Mouse (Mus musculus) A20 (cell line): ENCODE results near the gene Tmem267.
A peak's percentile ranks its signal among the peaks of the same experiment; 100 is the strongest.
"Not testable (repeated sequence)": the region's sequence is repeated elsewhere in the genome, so short reads cannot be mapped to it uniquely, and the experiment has no call there.

Source experiments
- DNase-seq: peaks from one replicate; pipeline ENCODE4 v3.0.0-alpha.2; 2011; ENCODE audit warnings: low read depth, low spot score

Gene Tmem267

DNA sequence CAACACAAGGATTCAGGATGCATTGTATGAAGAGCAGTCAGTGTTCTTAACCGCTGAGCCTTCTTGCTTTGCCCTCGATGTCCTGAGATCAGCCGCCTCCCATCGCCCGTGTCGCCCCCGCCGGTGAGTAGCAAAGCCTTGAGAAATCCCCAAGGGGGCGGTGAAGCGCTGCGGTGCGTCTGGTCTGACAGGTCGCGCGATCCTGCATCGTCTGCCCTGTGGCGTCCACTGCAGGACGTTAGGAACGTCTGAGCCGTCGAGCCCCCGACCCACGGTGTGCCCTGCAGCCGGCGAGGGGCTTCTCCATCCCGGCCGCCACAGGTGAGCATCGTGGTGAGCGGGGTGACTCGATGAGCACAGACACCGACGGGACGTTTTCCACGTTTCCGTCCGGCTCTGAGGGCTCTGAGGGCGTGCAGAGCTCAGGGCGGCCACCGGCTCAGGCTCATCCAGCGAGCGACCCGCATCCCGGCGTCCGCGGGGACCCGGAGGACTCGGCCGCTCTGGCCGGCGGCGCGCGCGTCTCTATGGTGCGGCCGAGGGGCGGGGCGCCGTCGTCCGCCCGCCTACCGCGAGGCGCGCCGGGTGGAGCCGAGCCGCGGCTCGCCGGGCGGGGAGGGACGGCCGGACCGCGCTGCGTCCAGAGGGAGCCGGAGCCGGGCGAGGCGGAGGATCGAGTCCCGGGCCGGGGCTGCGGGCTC is at the start of gene Tmem267, which contains the start of gene 3110070M22Rik:
Gene Tmem267 (plus strand): TSS at position 160 of the 701 bp plus-strand sequence.
Gene 3110070M22Rik (minus strand): TSS at position 504 of the 701 bp plus-strand sequence.
- peak; percentile 92 for DNase-seq

DNA sequence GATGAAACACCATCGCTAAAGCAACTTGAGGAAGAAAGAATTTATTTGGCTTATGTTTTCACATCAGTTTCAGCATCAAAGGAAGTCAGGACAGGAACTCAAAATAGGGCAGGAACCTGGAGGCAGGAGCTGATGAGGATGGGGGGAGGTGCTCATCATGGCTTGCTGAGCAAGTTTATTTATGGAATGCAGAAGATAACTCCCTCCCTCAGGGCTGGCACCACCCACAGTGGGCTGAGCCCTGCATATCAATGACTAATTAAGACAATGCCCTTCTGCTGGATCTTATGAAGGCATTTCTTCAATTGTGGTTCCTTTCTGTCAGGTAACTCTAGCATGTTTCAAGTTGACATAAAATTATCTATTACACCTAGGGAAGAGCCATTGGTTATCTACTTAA is 45.6 kb upstream of the Tmem267 start:
- DNase-seq, result no peak

DNA sequence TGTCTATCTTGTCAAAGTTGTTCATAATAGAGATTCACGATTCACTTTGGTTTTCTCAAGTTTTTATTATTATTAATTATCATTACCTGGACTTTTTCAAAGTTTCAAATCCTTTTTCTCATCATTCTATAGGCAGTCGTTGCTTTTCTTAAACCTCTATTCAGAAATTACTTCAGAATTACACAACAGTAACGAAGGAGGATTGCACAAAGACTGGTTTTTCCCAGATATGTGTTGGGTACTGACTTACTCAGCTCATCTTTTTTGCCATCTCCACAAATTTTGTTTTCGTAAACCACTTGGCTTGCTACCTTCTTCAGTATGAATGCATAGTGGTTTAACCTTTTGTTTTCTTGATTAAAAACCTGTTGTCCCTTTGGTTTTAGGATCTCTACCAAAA is 34.3 kb upstream of the Tmem267 start:
- DNase-seq, result no peak

DNA sequence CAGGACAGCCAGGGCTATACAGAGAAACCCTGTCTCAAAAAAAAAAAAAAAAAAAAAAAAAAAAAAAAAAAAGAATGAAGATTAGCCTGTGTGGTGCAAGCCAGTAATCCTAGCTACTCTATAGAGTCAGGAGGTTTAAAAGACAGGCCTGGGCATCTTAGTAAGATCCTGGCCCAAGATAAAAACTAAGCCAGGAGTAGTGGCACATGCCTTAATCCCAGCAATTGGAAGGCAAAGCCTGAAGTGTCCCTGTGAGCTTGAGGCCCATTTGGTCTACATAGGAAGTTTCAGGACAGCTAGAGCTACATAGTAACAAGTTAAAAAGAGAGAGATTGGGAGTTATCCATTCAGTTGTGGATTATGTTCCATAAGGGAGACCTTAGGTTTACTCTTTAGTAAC is 32.8 kb upstream of the Tmem267 start:
- no peak for DNase-seq

DNA sequence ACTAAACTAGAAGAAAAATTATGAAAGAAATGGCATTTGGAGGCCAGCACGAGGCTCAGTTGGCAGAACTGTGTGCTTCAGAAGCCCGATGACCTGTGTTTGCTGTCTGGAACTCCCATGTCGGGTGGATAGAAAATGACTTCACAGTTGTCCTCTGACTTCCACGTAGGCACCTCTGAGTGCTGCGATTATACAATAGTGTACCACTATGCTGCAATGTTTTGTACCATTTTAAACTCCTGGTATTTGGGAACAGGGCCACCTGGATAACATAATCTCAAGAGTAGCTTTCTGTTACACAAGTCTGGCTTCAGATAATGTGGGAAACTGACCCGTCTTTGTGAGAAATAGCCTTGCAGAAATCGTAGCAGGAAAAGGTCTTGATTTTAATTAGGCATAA is 31.5 kb upstream of the Tmem267 start:
- DNase-seq, result no peak

DNA sequence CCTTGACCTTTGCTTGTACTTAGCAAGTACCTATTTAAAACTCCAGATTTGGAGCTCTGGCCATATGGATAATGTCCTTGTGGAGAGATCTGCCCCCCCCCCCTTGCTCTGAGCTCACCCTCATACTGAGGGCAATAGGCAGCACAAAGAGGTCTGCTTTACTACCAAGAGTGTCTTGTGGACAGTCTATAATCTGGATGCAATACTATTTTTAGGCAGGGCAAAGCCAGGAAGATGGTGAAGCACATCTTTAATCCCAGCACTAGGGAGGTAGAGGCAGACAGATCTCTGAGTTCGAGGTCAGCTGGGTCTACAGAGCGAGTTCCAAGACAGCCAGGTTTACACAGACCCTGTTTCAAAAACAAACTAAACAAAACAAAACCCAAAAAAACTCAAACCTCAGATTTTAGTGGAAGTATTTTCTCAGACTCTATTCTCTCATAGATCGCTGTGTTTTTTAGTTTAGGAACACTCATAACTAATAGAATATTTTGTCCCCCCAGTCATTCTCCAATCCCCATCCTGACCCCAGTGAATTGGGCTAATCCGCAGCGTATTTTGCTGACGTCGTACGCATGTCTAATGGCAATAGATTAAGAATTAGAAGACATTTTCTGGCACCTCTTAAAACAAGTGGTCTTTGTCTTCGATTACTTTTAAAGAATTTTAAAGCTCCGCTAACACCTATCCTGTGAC is 25.8 kb upstream of the Tmem267 start:
- no peak for DNase-seq

GRCm38 (mm10) chr13:119462596-119463560 is 25.0 kb upstream of the Tmem267 start, which contains the start of gene 4833420G17Rik:
Gene 4833420G17Rik, plus strand, starts transcription at chr13:119462768.
- DNase-seq, result peak; percentile 94

- no peak for DNase-seq
These were observed 11.2 kb upstream of the Tmem267 start for GRCm38 (mm10) chr13:119476631-119477030.

GRCm38 (mm10) chr13:119477789-119478188 is 10.1 kb upstream of the Tmem267 start:
- no peak for DNase-seq

DNA sequence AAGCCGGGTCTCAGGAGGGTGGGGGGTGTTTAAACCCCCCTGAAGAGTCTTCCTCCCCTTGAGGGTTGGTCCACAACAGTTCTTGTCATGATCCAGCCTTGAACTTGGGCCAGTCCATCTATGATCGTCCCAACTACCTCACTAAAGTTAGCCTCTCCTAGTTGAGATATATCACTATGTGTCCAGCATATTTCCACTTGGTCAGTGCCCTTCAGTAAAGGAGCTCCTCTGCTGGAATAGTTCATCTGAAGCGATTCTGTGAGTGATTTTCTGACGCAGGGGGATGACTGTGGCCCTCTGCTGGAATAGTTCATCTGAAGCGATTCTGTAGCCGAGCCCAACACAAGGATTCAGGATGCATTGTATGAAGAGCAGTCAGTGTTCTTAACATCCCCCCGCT is 485 bp upstream of the Tmem267 start:
- peak; percentile 52 for DNase-seq

DNA sequence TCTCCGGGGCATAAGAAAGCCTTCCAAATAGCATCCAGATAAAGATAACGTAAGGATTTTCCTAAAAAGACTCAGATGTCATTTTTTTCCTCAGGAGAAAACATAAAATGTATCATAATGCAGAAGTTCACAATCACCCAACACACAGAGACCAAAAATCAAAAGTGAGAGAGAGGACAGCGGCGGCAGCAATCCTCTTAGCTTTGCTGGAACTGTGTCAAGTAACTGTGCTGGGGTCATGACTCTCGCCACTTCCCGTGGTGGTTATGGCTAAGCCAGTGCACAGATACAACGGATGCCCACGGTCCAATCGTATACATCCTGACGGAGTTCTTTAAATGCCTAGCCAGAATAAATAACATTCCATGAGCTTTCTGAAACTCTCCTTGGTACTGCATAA is 4.2 kb downstream of the Tmem267 start:
- not testable (repeated sequence) for DNase-seq

- DNase-seq, result not testable (repeated sequence)
These were observed 7.1 kb downstream of the Tmem267 start for GRCm38 (mm10) chr13:119494938-119495337.

- peak; percentile 41 for DNase-seq
These were observed 108.7 kb downstream of the Tmem267 start for GRCm38 (mm10) chr13:119596321-119597211.

DNA sequence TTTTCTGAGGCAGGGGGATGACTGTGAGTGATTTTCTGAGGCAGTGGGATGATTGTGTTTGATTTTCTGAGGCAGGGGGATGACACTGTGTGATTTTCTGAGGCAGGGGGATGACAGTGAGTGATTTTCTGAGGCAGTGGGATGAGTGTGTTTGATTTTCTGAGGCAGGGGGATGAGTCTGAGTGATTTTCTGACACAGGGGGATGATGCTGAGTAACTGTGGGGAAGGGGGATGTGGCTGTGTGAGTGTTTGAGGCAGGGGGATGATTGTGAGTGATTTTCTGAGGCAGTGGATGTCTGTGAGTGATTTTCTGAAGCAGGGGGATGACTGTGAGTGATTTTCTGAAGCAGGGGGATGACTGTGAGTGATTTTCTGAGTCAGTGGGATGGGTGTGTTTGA is 110.6 kb downstream of the Tmem267 start:
- DNase-seq, result peak; percentile 28

- DNase-seq, result not testable (repeated sequence)
These were observed 111.2 kb downstream of the Tmem267 start for GRCm38 (mm10) chr13:119599066-119599465.

DNA sequence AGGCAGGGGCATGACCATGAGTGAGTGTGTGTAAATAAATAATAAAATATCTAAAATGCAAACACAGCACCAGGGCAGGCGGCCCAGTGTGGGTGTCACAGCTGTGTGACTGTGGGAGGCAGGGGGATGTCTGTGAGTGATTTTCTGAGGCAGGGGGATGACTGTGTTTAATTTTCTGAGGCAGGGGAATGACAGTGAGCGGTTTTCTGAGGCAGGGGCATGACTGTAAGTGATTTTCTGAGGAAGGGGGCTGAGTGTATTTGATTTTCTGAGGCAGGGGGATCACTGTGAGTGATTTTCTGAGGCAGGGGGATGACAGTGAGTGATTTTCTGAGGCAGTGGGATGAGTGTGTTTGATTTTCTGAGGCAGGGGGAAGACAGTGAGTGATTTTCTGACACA is 111.7 kb downstream of the Tmem267 start:
- not testable (repeated sequence) for DNase-seq

GRCm38 (mm10) chr13:119600166-119600565 is 112.3 kb downstream of the Tmem267 start:
- DNase-seq, result peak; percentile 55

- DNase-seq, result not testable (repeated sequence)
These were observed 115.0 kb downstream of the Tmem267 start for GRCm38 (mm10) chr13:119602688-119603331.

DNA sequence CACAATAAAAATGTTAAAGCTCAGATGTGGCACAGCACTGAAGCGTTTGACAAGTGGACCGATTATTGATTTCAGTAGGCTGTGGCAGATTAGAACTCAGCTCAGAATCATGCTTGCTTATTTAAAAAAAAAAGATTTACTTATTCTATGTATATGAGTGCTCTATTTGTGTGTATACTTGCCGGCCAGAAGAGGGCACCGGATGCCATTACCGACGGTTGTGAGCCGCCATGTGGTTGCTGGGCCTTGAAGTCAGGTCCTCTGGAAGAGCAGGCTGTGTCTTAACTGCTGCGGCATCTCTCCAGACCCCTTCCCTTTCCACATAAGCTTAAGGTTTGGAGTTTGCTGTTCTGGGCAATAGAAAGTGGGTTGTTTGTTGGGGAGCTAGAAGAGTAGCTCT is 116.1 kb downstream of the Tmem267 start:
- DNase-seq, result peak; percentile 36

DNA sequence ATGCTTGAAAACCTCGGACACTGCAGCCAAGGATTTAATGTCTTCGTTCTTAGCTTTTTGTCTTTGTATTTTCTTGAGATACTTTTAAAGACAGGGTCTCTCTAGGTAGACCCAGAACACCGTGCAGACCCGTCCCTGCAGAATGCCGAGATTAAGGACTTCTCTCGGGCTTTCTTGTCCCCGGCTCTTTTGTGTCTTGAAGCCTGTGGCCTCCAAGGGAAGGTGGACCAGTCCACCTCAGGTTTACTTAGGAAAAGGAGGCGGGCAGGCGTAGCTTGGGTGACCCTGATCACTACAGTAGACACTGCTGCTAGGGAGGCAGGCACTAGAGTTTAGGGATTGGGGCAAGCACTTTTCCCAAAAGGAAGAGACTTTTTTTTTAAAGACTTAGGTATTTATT is 116.5 kb downstream of the Tmem267 start:
- DNase-seq, result not testable (repeated sequence)
